Mouse (Mus musculus): ENCODE measurements at regions not wholly inside any gene's neighbourhood (a gene's known extent, or its start where the extent isn't known, plus 50 kb on each side); places are given as distances from the start of the nearest gene placed in this dataset.
"Not testable (repeated sequence)": the region's sequence is repeated elsewhere in the genome, so short reads cannot be mapped to it uniquely, and the experiment has no call there.

GRCm38 (mm10) chr17:6853641-6854040 lies 71.1 kb upstream of the Ezr start:
- in situ Hi-C loops (cut with MboI, MseI): loop anchor here in 1 of 2 experiments (25.0 kb wide), 1 partner anchor 291 kb away; no protein-coding TSS in a partner anchor

- in situ Hi-C loops (cut with MboI, MseI): loop anchor here in 1 of 2 experiments (25.0 kb wide), 1 partner anchor 290 kb away; no protein-coding TSS in a partner anchor
Observed at GRCm38 (mm10) chr17:6852177-6852947, 69.8 kb upstream of the Ezr start.

GRCm38 (mm10) chr17:6850513-6850912 lies 67.9 kb upstream of the Ezr start:
- in situ Hi-C loops (cut with MboI, MseI): loop anchor here in 1 of 2 experiments (25.0 kb wide), 1 partner anchor 288 kb away; no protein-coding TSS in a partner anchor

GRCm38 (mm10) chr17:6841781-6842465 lies 59.3 kb upstream of the Ezr start:
- in situ Hi-C loops (cut with MboI, MseI): not testable (repeated sequence)

- in situ Hi-C loops (cut with MboI, MseI): no loop called here
Observed at GRCm38 (mm10) chr17:6835333-6835916, 52.8 kb upstream of the Ezr start.
